Mouse (Mus musculus) B cell, adult 2 months (primary cell): ENCODE measurements around the gene Car5b.

Experiments used
- DNase-seq, 2 experiments: peaks; one replicate each; pipeline ENCODE4 v3.0.0; 2022

Gene Car5b

DNA sequence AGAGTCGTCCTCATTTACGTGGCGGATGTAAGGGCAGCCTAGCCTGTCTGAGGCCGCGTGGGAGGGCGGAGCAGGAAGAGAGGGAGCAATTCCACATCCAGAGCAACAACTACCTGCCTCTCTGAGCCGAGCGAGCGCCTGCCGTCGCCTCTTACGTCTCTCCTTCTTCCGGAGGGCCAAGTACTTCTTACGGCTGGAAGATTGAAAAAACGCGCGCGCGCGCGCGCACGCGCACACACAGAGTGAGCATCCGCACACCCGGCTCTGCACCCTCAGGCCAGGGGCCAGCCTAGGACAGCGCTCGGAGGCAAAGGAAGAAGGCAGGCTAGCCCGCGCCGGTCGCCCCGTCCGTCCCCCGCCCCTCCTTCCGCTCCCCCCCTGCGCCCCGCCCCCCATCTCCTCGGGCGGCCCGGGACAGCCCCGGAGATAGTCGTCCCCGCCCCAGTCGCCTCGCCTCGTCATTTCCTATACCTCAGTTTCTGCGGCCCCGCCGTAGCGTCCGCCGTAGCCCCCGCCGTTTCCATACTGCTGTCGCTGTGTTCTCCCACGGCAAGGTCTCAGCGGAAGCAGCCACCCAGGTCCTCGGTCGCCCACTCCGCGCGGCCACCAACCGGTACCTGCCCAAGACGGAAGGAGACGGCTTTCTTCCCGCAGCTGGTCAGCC, 69.9 kb downstream of the Car5b start:
- DNase-seq, result peak; percentile 70 to 80

- no peak for DNase-seq
Observed at GRCm38 (mm10) chrX:163957381-163957780, 70.4 kb downstream of the Car5b start.

GRCm38 (mm10) chrX:163951618-163952017, 76.2 kb downstream of the Car5b start:
- no peak for DNase-seq

GRCm38 (mm10) chrX:163944381-163944780, 83.4 kb downstream of the Car5b start:
- DNase-seq, result no peak

GRCm38 (mm10) chrX:163938587-163938986, 89.2 kb downstream of the Car5b start:
- no peak for DNase-seq

- no peak for DNase-seq
Observed at GRCm38 (mm10) chrX:163934731-163935130, 93.1 kb downstream of the Car5b start.

DNA sequence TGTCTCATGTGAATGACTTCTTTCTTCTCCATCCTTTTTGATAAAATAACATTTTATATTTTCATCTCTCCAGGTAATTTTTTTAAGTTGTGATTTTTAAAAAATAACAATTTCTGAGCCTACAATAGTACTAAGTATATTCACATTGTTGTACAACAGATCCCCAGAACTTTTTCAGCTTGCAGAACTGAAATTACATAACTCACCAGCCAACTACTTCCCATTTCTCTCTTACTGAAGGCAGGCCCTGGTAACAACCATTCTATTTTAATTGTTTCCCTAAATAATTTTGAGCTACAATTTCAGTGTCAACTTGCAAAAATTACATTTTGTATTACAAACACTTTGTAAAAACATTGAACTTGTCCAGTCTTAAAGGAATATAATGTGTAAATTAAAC, 98.2 kb downstream of the Car5b start:
- no peak for DNase-seq
